Mouse (Mus musculus) adrenal gland, adult (tissue): ENCODE measurements around the gene Tspan18.
A peak's percentile ranks its signal among the peaks of the same experiment; 100 is the strongest.

ENCODE experiments used
- DNase-seq, 2 experiments: peaks; one replicate each; pipeline ENCODE4 v3.0.0; 2022 to 2023; ENCODE audit warnings: low spot score in 1 of 2; ENCODE audit not compliant: inconsistent age in 2 of 2

Tspan18 gene

GRCm38 (mm10) chr2:93345663-93346268 is 11.5 kb upstream of the Tspan18 start:
- DNase-seq = peak in 1 of 2 experiments; percentile 50

- no peak for DNase-seq
Observed at GRCm38 (mm10) chr2:93339373-93340106, 5.2 kb upstream of the Tspan18 start.

- DNase-seq = no peak
Observed at GRCm38 (mm10) chr2:93335996-93336395, 1.7 kb upstream of the Tspan18 start.

GRCm38 (mm10) chr2:93333241-93333816 is 976 bp downstream of the Tspan18 start:
- DNase-seq = peak; percentile 90 to 96

GRCm38 (mm10) chr2:93332277-93332676 is 2.0 kb downstream of the Tspan18 start:
- peak in 1 of 2 experiments; percentile 58 for DNase-seq

GRCm38 (mm10) chr2:93331121-93331520 is 3.2 kb downstream of the Tspan18 start:
- no peak for DNase-seq

- peak in 1 of 2 experiments; percentile 57 for DNase-seq
Observed at GRCm38 (mm10) chr2:93329120-93329519, 5.2 kb downstream of the Tspan18 start.

- DNase-seq = peak in 1 of 2 experiments; percentile 57
Observed at GRCm38 (mm10) chr2:93327915-93328555, 6.3 kb downstream of the Tspan18 start.

GRCm38 (mm10) chr2:93324681-93325080 is 9.6 kb downstream of the Tspan18 start:
- DNase-seq = no peak

- DNase-seq = peak; percentile 51 to 80
Observed at GRCm38 (mm10) chr2:93321946-93322345, 12.4 kb downstream of the Tspan18 start.

GRCm38 (mm10) chr2:93320267-93320666 is 14.0 kb downstream of the Tspan18 start:
- DNase-seq = peak in 1 of 2 experiments; percentile 75

- peak; percentile 65 to 84 for DNase-seq
Observed at GRCm38 (mm10) chr2:93319598-93319997, 14.7 kb downstream of the Tspan18 start.

- peak; percentile 50 to 67 for DNase-seq
Observed at GRCm38 (mm10) chr2:93318781-93319349, 15.4 kb downstream of the Tspan18 start.

- DNase-seq = peak; percentile 61 to 84
Observed at GRCm38 (mm10) chr2:93313768-93314632, 20.3 kb downstream of the Tspan18 start.

GRCm38 (mm10) chr2:93312458-93312857 is 21.8 kb downstream of the Tspan18 start:
- peak in 1 of 2 experiments; percentile 56 for DNase-seq

- peak in 1 of 2 experiments; percentile 52 for DNase-seq
Observed at GRCm38 (mm10) chr2:93309724-93310413, 24.4 kb downstream of the Tspan18 start.

GRCm38 (mm10) chr2:93306898-93307297 is 27.4 kb downstream of the Tspan18 start:
- no peak for DNase-seq

GRCm38 (mm10) chr2:93304273-93304634 is 30.1 kb downstream of the Tspan18 start:
- DNase-seq = no peak

GRCm38 (mm10) chr2:93303585-93304272 is 30.6 kb downstream of the Tspan18 start:
- no peak for DNase-seq
